Mouse (Mus musculus) erythroblast, embryonic 14.5 days (primary cell): ENCODE results near the gene Arel1.

Experiments used
- GATA1 ChIP-seq: IDR thresholded peaks from 2 replicates; pipeline ENCODE4 v1.6.1; 2012; ENCODE audit warnings: low read length, inconsistent platforms, mixed read lengths
- TAL1 ChIP-seq: IDR thresholded peaks from 3 replicates; pipeline ENCODE4 v1.6.1; 2012; ENCODE audit warnings: low read length, inconsistent platforms, mixed read lengths

DNA sequence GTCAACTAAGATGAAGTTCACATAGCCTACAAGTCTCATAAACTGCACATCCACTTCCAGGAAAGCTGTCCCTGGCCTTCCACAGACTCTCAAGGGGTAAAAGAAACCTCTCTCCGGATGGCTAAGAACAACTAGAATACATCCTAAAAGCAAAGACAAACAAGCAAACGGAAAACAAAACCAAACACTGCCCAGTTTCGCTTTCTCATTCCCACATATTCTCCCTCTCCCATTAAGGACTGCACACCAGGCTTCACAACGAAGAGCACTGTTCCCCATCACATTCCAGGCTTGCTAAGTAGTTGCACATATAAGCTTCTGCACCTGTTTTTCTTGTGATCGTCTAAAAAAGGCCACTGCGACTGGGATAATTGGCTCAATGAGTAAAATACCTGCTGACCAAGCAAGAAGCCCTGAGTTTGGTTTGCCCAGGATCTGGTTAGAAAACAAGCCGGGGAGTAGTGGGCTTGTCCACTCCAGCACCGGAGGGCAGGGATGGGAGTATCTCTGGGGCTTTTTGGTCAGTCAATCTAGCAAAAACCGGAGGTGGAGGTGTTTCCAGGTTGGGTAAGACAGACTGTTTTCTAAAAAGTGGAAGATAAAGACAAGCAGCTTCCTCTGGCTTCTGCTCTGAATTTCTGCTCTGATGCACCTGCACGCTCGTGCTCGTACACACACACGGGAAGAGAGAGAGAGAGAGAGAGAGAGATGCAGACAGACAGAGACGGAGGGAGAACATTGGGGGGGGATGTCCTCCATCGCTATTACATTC lies 858 bp downstream of the Arel1 start:
- TF ChIP-seq GATA1 = no peak
- TF ChIP-seq TAL1 = no peak
